Mouse (Mus musculus) naive thymus-derived CD4-positive, alpha-beta T cell, adult 5 months (primary cell): ENCODE data around the gene Bbs4. TPM values are rescaled to one million over a fixed set of nuclear protein-coding genes. Genes with fewer than 3 reads are reported as not detected.

Experiments
- polyA plus RNA-seq: library from polyadenylated mRNA; unstranded; fragments of 100-300 nt; shearing (Covaris generic); gene quantifications from one replicate; pipeline ENCODE4 v1.2.1, GENCODE M21; 2017

Bbs4 gene
- polyA plus RNA-seq, result 8.4 TPM

DNA sequence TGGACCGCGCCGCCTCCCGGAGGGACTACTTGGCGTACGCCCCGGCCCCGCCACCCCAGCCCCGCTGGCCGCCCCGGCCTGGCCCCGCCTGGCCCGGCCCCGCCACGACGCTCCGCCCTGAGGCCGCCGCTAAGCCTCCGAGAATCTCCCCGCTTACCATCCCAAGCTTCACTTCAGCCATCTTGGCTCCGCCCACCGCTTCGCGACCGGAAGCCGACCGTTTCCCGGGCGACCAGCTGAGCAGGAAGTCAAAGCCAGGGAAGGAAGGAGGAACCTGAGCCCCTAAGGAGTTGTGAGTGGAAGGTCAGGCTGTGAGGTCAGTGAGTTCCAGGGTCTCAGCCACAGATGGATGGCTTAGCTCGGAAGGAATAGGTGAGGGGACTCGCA, at the start of gene Bbs4:
Bbs4 (minus strand) TSS at position 256 of the 387 bp plus-strand sequence.

GRCm38 (mm10) chr9:59290957-59291687, 62.2 kb downstream of the Bbs4 start, which contains the start of gene Adpgk:
Adpgk (plus strand) TSS chr9:59291558.

Other genes starting within 250 kb of the Bbs4 start
- 84.1 TPM for gene Adpgk, start 62.0 kb downstream of the Bbs4 start, polyA plus RNA-seq
- 186 TPM for gene Arih1, start 133.1 kb upstream of the Bbs4 start, polyA plus RNA-seq
- 43.7 TPM for gene Hexa, start 186.0 kb upstream of the Bbs4 start, polyA plus RNA-seq
- gene Tmem202, start 186.3 kb upstream of the Bbs4 start, polyA plus RNA-seq, result 0.31 TPM
- gene Celf6, start 224.4 kb upstream of the Bbs4 start, polyA plus RNA-seq, result not detected